Mouse (Mus musculus) small intestine, adult 2 months (tissue): Measurements from ENCODE around the gene Gramd1b.

Experiments used
- CTCF ChIP-seq: fragments of 200-500 bp; IDR thresholded peaks from 2 replicates; pipeline ENCODE4 v1.5.1; 2012; ENCODE audit warnings: low read depth, mild to moderate bottlenecking, control low read depth, inconsistent platforms, low read length, moderate library complexity, mixed read lengths; ENCODE audit not compliant: insufficient replicate concordance, insufficient read length; ENCODE audit errors: extremely low read depth
- POLR2A ChIP-seq: fragments of 200-500 bp; IDR thresholded peaks from 2 replicates; pipeline ENCODE4 v1.6.1; 2012; ENCODE audit warnings: low read depth, mild to moderate bottlenecking, control low read depth, inconsistent platforms, low read length, moderate library complexity

GRCm38 (mm10) chr9:40422368-40423057, 108.7 kb downstream of the Gramd1b start:
- TF ChIP-seq CTCF, result no peak
- TF ChIP-seq POLR2A, result no peak
